Mouse (Mus musculus): ENCODE data around the gene Lifr.

Lifr gene

DNA sequence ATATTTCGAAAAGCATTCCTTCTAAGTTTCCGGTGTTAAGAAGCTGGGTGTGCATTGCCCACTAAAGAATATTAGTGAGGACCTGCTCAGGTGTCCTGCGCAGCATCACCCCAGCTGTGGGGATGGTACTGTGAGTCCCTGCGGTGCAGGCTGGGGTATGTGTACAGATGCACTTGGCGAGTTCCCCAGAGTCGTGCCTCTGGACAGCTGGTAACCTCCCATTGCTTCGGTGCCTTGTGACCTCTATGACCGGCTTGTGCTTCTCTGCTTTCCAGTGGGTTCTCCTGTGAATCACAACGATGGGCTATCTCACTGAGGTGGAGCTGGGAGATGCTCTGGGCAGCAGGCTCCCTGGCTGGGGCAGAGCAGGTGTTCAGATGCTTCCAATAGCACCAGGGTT is 60.2 kb downstream of the Lifr start:
- in situ Hi-C loops (cut with MboI; ENCODE audit: unreplicated experiment in 2 of 2) = no loop called here

DNA sequence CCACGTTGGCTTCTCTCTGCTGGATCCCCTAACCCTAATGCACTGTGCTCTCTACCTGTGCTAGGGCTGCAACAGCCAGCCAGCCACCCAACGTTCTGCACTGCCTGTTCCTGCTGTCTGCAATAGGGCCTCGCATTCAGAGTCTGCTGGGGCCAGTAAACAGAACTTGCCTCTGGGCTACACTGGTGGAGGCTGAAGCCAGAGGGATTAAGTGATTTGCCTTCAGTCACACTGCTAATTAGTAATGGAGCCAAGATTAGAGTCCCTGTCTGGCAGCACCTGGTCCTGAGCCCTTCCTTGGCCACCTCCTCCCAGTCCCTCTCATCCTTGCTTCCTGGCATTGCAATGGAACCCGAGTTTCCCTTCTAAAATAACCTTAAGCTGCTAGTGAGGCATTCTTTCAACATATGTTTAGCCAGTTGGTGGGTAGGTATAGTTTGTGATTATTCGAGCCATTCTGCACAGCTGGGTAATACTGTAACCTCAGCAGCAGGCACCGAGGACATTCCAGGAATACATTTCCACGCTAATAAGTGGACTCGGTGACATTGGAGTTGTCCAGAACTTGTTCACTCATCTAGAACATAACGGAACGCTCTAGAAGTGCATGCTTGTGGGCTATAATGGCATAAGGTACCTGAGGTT is 61.8 kb downstream of the Lifr start:
- in situ Hi-C loops (cut with MboI; ENCODE audit: unreplicated experiment in 2 of 2) = no loop called here

DNA sequence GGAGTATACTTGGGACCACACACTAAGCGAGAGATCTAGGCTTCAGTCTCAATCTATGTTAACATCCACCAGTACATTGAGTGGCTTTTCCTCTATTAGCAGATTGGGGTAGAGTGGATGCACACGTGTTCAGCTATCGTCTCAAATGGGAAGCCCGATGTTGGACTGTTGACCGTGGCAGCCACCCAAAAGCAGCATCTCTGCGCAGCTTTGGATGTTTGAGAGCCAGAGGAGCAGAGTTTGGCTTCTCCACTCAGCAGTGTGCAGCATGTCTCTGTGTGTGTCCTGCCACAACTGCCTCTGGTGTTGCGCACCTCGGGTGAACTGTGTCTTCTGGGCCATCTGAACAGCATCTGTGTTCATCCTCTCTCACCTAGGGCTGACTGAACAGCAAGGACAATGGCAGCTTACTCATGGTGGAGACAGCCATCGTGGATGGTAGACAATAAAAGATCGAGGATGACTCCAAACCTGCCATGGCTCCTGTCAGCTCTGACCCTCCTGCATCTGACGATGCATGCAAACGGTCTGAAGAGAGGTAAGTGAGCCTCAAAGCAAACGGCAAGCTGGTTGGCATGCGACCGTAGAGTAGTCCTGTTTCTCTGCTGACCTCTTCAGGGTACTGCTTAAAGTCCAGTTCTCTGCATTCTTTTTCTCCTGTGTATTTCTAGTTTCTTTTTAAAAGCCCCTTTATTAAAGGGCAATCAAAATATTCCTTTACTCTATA is 63.8 kb downstream of the Lifr start:
- in situ Hi-C loops (cut with MboI; ENCODE audit: unreplicated experiment in 2 of 2) = no loop called here

DNA sequence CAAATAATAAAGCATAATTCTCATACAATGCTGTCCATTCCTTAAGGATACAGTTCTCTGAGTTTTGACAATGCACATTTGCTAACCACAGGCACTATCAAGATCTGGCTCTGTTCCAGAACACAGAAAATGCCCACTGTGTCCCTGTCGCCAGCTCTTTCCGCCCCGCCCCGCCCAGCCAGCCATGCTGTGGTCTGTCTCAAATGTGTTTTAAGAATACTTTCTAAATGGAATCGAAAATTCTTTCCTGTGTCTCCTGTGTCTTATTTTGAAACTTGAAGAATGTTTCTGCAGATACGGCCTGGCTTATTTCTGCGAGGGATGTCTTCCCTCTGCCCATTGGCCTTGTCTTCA is 64.3 kb downstream of the Lifr start:
- in situ Hi-C loops (cut with MboI; ENCODE audit: unreplicated experiment in 2 of 2) = no loop called here

DNA sequence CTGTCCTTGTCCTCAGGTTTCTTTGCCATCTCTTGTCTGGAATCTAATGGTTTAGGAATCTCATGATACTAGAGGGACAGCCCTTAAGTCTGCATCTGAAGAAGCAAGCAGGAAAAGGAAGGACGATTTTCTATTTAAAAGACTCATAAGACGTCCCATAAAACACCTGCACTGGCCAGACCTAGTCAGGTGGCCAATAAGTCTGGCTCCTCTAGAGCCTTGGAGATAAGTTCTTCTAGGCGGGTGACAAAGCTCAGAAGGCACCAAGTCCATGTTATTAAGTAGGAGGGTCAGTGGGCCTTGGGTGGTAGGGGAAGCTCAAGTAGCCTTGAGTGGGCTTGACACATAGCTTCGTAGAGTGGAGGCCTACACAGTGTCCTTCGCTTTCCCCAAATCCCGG is 67.2 kb downstream of the Lifr start:
- in situ Hi-C loops (cut with MboI; ENCODE audit: unreplicated experiment in 2 of 2) = no loop called here

DNA sequence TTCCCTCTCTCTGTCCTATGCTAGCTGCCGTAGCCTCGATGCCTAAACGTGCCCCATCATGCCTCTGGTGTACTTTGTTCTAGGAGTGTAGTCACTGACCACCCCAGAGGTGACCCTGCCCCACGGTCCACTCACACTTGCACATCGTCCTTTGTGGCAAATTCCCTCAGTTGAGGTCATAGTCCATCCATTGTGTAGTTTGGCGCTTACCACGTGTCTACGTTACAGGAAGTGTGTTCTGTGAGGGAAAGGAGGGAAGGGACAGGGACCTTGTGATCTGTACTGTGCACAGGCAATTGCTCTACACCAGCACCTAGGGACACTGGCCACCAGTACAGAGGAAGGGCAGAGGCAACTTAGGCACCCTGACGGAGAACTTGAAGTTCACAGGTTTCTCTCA is 69.5 kb downstream of the Lifr start:
- in situ Hi-C loops (cut with MboI; ENCODE audit: unreplicated experiment in 2 of 2) = no loop called here

DNA sequence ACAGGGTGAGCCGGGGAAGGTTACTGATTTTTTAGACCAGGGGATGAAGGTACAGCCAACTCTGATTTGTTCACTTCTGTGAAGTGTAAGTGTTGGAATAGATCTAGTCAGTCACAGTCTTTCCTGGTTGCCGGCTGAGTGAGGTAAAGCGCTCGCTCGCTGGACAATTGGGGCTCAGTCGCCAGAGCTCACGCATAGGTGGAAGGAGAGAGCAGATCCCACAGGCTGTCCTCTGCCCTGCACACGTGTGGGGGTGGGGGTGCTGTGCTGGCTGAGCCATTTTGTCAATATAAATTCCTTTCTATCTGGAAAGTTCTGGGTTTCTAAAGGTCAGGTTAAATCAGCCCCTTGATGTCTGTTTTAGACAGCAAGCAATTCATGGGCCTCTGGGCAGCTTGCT is 69.9 kb downstream of the Lifr start:
- in situ Hi-C loops (cut with MboI; ENCODE audit: unreplicated experiment in 2 of 2) = no loop called here

DNA sequence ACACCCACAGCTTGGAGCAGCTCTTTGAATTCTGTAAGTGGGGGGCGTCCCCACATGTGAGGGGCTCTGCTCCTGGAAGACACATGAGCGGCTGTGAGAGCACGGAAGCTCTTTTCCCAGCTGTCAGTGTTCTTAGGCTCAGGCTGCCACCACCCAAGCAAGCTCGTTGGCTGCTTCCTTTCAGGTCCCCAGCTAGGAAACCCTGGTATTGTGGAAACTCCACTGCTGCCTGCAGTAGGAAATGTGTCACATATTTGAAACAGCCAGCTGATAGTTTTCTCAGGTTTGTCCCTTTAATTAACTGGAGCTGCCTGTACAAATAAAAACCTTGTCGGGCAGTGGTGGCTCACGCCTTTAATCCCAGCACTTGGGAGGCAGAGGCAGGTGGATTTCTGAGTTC is 73.4 kb downstream of the Lifr start:
- in situ Hi-C loops (cut with MboI; ENCODE audit: unreplicated experiment in 2 of 2) = no loop called here

DNA sequence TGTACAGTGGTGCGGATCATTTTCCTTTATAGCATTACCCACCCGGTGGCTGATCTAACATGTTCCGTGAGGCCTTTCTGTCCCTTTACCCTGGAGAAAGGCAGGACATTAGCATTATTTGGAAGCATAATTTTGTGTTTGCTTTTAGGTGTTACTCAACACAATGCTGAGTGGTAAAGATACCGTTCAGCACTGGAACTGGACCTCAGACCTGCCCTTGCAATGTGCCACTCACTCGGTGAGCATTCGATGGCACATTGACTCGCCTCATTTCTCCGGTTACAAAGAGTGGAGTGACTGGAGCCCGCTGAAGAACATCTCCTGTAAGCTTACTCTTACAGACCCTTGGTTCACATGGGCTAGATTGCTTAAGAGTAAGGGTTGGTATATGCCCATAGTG is 76.3 kb downstream of the Lifr start:
- in situ Hi-C loops (cut with MboI; ENCODE audit: unreplicated experiment in 2 of 2) = no loop called here

DNA sequence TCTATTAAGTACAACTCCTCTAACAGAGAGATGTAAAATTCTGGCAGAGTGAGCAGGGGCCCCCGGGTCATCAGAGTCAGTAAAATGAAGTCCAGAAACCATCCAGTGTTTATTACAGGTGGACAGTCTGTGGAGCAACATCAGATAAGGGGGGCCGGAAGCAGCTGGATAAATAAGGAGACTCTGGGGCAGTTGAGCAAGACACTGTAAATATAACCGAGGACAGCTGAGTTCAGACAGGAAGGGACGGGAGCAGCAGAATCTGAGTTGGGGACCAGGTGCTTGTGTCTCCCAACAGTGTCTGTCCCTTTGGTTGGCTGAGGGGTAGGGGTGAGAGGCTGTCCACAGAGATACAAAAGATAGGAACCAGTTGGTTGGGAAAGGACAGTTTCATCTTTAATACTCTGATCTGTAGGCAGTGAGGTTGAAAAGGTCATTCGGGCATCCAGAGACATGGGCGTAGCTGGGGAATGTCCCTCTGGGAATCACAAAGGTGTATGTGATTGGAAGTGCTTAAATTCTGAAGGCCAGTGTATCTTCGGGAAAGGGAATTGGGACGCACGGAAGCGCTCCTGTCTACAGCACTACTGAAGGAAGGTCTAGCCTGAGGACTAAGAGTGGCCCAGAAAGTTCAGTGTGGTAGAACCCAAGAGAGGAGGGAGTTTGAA is 77.0 kb downstream of the Lifr start:
- in situ Hi-C loops (cut with MboI; ENCODE audit: unreplicated experiment in 2 of 2) = no loop called here

DNA sequence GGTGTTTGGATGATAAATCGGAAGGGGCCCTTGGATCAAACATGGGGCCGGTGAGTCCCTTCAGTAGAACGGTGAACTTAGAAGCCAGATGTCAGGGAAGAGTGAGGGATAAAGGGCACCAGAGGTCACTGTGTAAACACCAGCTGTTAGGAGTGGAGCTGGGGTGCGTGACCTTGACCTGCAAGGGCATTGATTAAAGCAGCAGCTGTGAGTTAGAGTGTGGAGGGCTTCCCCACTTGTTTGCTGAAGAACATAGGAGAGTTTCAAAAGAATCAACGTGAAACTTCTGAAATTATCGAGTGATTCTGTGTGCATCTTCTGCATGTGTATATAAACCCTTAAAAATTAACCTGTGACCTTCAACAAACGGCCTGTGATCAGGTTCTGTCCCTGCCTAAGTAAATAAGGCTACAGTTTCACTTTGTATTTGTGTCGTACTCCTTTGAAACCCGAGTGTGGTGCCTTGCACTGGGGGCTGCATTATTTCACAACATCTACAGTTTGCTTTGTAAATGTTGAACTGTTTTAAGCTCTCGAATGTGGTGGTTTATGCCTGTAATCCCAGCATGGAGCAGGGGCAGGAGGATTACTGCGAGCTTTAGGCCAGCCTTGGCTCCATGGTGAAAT is 77.6 kb downstream of the Lifr start:
- in situ Hi-C loops (cut with MboI; ENCODE audit: unreplicated experiment in 2 of 2) = no loop called here

DNA sequence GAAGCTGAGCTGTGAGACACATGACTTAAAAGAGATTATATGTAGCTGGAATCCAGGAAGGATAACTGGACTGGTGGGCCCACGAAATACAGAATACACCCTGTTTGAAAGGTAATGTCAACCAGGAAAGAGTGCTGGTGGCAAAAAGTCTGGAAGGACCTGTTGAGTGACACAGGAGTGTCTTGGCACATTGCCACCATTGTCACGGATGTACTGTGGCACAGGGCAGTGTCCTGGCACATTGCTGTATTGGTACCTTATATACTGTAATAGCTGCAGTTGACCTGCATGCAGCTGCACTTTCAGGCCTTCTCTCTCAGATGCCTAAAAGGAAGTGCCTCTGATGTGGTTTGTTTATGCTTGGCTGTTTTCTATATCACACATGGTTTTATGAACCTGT is 82.5 kb downstream of the Lifr start:
- in situ Hi-C loops (cut with MboI; ENCODE audit: unreplicated experiment in 2 of 2) = loop anchor here in 1 of 2 experiments (5.0 kb wide), 1 partner anchor 86 kb away; no protein-coding TSS in a partner anchor

DNA sequence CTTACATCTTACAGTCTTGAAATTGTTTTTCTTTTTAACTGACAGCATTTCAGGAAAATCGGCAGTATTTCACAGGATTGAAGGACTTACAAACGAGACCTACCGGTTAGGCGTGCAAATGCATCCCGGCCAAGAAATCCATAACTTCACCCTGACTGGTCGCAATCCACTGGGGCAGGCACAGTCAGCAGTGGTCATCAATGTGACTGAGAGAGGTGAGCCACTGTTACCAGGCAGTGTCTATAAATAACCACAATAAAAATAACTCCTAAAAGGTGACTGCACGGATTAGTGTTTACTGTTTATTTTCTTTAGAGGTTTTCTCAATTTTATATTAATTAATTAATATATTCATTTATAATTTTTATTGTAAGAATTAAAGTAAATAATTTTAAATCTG is 82.9 kb downstream of the Lifr start:
- in situ Hi-C loops (cut with MboI; ENCODE audit: unreplicated experiment in 2 of 2) = loop anchor here in 1 of 2 experiments (5.0 kb wide), 1 partner anchor 86 kb away; no protein-coding TSS in a partner anchor

DNA sequence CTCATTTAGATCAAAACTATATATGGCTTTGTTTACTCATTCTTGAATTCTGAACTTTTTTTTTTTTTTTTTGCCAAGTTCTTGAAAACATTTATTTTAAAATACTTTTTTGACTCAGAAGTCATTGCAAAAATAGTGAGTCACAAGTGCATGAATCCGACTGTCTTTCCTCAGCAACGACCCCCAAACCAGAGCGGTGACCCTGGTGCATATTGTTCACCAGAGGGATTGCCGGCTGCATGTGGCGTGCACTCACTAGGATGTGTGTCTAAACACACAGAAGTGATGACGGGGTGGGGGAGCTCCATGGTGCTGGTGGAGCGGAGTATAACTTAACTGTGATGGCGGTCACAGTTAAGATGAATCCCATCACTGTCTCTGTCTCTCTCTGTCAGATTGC is 83.4 kb downstream of the Lifr start:
- in situ Hi-C loops (cut with MboI; ENCODE audit: unreplicated experiment in 2 of 2) = loop anchor here in 1 of 2 experiments (5.0 kb wide), 1 partner anchor 86 kb away; no protein-coding TSS in a partner anchor

DNA sequence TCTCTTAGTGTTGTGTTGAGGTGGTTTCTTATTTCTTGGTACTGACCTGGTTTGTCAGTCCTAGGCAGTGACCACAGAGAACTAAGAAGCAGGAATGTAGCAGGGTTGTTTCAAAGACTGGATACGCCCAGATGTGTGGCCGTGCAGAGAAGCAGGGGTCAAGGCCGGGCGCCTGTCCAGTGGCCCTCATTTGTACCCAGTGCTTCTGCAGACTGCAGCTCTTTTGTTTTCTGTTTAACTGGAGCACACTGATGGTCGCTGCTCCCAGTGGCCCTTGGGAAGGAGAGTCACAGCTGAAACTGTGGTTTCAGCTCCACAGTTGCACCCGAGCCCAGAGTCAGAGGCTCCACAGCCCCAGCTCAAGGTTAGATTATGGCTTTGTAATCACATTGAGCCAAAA is 90.2 kb downstream of the Lifr start:
- in situ Hi-C loops (cut with MboI; ENCODE audit: unreplicated experiment in 2 of 2) = no loop called here

DNA sequence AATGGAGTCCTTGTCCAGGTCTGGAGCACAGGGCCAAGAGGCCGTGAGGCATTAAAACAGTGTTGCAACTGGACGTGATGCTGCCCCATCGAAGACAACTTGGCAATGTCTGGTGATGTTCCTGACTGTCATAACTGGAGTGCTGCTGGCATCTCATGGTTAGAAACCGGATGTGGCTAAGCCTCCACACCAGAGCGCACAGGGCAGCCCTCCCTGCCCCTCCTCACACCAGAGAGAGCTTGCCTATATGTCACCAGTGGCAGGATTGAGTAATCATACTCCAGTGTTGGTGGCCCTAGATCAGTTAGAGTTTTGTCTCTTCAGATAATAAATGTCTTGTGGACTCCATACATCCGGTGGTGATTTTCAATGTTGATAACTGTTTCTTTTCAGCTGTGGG is 97.3 kb downstream of the Lifr start:
- in situ Hi-C loops (cut with MboI; ENCODE audit: unreplicated experiment in 2 of 2) = no loop called here

DNA sequence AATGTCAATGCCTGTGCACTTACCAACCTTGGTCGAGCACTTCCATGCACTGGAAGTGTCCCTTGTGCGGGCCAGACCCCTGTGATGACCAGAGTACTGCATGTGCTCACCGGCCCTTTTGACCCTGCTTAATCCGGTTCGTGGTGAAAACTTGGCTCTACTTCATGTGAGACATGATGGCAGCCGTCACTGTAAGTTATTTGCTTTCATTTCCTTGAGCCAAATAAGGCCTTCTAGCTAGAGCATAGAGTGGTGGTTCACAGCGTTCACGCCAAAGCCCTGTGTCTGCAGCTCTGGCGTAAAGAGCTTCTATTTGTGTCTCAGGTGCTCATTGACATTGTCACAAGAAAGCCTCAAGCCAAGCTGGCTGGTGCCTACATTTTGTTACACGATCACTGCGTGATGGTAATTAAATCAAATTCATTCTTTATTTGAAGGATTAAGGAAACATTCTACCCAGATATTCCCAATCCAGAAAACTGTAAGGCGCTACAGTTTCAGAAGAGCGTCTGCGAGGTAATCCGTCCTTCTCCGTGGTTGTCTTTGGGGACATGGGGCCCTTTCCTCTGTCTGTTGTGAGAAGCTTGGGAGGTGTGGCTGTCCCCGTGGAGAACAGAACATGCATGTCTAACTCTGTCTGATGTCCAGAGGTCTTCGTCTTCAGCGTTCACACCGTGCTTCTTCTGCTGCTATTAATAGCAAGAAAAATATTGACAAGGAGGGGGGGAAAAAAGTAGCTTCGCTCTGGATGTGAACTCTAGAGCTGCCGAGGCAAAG is 99.5 kb downstream of the Lifr start:
- in situ Hi-C loops (cut with MboI; ENCODE audit: unreplicated experiment in 2 of 2) = no loop called here

DNA sequence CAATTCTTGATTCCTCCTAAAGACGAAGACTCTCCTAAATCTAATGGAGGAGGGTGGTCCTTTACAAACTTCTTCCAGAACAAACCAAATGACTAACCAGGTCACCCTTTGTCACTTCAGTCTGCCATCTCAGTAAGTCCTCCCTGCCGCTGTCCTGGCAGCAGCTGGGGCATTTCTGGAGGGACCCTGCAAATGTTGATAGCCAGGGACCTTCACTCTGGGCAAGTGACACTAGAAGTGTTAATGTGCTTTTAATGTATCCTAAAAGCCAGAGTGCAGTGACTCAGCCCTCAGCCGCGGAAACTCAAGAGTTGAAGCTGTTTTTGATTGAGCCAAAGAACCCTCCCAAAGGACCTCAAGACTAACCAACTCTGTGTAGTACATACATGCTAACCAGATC is 100.7 kb downstream of the Lifr start:
- in situ Hi-C loops (cut with MboI; ENCODE audit: unreplicated experiment in 2 of 2) = no loop called here

DNA sequence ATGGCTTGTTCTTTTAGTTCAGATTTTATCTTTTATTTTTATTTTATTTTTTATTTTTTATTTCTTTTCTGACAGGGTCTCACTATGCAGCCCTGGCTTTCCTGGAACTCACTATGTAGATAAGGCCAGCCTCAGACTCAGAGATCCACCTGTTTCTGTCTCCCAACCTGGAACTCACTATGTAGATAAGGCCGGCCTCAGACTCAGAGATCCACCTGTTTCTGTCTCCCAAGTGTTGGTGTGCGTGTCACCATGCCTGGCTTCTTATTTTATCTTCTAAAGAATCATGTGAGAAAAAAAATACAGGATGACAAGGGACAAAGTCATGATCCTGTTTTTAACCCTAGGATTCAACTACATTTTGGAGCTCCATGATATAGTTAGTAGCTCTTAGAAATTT is 102.2 kb downstream of the Lifr start:
- in situ Hi-C loops (cut with MboI; ENCODE audit: unreplicated experiment in 2 of 2) = no loop called here

DNA sequence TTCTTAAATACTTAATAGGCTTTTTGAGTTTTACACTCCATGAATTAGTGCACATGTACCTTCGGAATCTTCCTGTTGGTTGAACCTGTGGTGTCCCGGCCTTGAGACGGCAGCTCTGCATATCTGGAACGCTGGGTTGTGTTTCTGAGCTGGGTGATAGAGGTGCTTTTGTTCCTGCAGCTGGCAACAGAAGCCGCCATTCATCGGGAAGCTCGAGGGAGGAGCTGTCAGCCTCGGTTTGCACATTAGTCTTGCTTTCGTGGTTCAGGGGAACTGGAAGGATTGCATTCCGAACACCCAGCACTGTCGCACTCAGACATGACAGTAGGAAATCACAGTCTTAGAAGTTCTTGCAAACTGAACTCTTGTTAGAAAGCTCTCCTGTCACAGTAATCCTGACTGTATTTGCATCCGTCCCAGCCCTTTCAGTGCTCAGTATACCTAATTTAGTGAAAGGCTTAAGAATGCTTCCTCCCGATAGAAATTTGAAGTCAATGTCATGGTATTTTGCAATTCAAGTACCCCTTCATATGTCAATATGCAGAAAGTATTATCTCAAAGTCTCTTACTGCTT is 103.8 kb downstream of the Lifr start:
- in situ Hi-C loops (cut with MboI; ENCODE audit: unreplicated experiment in 2 of 2) = no loop called here
